Mouse (Mus musculus): Measurements from ENCODE around the gene Mief2. TPM values are rescaled to one million over a fixed set of nuclear protein-coding genes. Genes with fewer than 3 reads are reported as not detected.

Gene Mief2
- 4.4 and 4.5 TPM in 2 replicates for polyA plus RNA-seq (2016; fragmentation: Nextera tagmentation; extraction: Ambion mirVana)

DNA sequence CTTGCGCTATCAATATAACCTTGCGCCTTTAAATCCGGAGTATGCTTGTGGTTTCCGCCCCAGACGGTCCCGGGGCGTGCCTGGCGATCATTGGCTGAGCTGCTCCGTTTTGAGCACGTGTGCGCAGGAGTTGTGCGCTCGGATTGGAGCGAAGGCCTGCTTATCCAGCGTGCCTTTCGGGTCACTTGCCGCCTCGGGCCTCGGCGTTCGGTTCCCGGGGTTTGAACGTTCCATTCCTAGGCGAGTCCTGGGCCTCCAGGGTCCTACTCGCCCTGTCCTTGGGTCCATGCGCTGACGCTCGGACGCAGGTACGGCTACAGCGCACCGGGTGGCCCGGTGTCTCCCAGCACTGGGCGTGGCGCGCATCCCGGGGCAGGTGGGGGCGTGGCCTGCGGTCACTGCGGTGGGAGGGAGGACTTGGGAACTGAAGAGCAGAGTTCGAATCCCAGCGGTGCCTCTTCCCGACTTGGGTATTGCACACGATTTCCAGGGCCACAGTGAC is at the start of gene Mief2:
Gene Mief2, plus strand, starts transcription at position 139 of the 502 bp plus-strand sequence.
- peak; percentile 87 for ATAC-seq
- H3K36me3 ChIP-seq = peaks cover 33% of the 10 kb centered on the region
- H3K27me3 ChIP-seq (replicated peaks) = no peaks in the 10 kb centered on the region
- peak within 1 kb of the TSS; percentile 83 for H3K4me2 ChIP-seq
- peaks cover 37% of the 10 kb centered on the region for H3K4me1 ChIP-seq
- peak within 1 kb of the TSS; percentile 87 for H3K9ac ChIP-seq
- peak within 1 kb of the TSS; percentile 89 for H3K27ac ChIP-seq
- H3K9me3 ChIP-seq (replicated peaks) = no peaks in the 10 kb centered on the region
- peak within 1 kb of the TSS; percentile 88 for H3K4me3 ChIP-seq
- under 1% methylated on average over 44 of the region's 44 CpGs for WGBS (ENCODE audit: insufficient replicate concordance)

DNA sequence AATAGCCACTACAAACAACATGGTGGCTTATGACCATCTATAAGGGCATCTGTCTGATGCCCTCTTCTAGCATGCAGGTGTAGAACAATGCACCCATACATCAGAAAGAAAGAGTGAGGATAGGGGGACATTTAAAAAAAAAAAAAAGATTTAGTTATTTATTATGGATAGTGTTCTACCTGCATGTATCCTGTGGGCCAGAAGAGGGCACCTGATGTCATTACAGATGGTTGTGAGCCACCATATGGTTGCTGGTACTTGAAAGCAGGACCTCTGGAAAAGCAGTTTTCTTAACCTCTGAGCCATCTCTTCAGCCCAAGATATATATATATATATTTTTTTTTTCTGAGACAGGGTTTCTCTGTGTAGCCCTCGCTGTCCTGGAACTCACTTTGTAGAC is 32.0 kb upstream of the Mief2 start:
- Histone ChIP-seq H3K36me3 (no peaks in the 10 kb centered on the region), H3K27me3 (replicated peaks) (peaks cover 11% of the 10 kb centered on the region; the same call in 1 of the 2 replicates), H3K4me1 (peaks cover 25% of the 10 kb centered on the region), H3K4me3 (no peak overlapping the region), H3K27ac (no peak overlapping the region), H3K9me3 (replicated peaks) (no peaks in the 10 kb centered on the region), H3K9ac (no peak overlapping the region), H3K4me2 (no peak overlapping the region)
- WGBS (ENCODE audit: insufficient replicate concordance) = 47% methylated on average over 1 of the region's 1 CpGs
- no peak for ATAC-seq

DNA sequence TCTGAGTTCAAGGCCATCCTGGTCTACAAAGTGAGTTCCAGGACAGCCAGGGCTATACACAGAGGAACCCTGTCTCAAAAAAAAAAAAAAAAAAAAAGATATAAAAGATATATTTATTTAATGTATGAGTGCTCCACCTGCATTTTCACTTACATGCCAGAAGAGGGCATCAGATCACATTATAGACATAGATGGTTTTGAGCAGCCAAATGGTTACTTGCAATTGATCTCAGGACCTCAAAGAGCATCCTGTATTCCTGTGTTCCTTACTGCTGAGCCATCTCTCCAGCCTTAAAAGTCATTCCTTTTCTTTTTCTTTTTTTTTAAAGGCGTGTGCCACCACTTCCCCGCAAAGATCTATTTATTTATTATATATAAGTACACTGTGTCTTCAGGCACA is 30.6 kb upstream of the Mief2 start:
- H3K27ac ChIP-seq = no peak overlapping the region
- ATAC-seq = no peak
- H3K9ac ChIP-seq = no peak overlapping the region
- H3K36me3 ChIP-seq = no peaks in the 10 kb centered on the region
- peaks cover 31% of the 10 kb centered on the region for H3K4me1 ChIP-seq
- H3K4me3 ChIP-seq = no peak overlapping the region
- H3K27me3 ChIP-seq (replicated peaks) = peaks cover 11% of the 10 kb centered on the region; the same call in 1 of the 2 replicates
- WGBS (ENCODE audit: insufficient replicate concordance) = 37% methylated on average over 2 of the region's 2 CpGs
- no peak overlapping the region for H3K4me2 ChIP-seq
- no peaks in the 10 kb centered on the region for H3K9me3 ChIP-seq (replicated peaks)

DNA sequence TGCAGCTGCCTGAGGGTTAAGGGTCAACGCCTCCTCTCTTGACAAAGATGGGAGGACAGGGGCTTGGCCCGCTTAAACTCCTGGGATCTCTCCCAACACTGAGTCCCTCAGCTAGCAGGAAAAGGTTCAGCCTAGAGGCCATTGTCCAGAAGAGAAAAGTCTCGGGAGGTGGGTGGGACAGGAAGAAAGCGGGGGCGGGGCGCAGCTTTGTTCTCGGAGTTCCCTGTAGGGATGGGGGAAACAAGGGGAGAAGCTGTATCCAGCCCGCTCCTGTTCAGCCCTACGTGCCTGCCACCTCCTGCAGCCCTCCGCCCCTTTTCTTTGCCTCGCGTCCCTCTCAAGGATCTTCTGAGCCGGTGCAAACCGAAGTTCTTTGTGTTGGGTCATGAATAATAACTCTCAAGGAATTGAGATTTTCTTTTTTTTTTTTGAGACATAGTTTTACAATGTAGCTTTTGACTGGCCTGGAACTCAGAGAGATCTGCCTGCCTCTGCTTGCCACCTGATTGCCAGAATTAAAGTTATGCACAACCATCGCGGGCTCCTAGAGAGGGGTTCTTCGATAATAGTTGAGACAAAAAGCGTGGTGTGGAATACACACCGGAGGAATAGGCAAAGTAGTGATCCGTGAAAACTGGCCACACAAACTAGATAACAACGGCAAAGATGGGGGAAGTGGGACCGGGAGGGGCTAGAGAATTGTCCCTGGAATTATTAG is 29.2 kb upstream of the Mief2 start:
- WGBS (ENCODE audit: insufficient replicate concordance) = 3% methylated on average over 22 of the region's 22 CpGs
- Histone ChIP-seq H3K9me3 (replicated peaks) (no peaks in the 10 kb centered on the region), H3K27me3 (replicated peaks) (peaks cover 6% of the 10 kb centered on the region; the same call in 1 of the 2 replicates), H3K36me3 (no peaks in the 10 kb centered on the region), H3K27ac (peak overlapping the region; percentile 88), H3K9ac (peak overlapping the region; percentile 87), H3K4me3 (peak overlapping the region; percentile 84), H3K4me2 (peak overlapping the region; percentile 94), H3K4me1 (peaks cover 38% of the 10 kb centered on the region)
- ATAC-seq = peak; percentile 27

DNA sequence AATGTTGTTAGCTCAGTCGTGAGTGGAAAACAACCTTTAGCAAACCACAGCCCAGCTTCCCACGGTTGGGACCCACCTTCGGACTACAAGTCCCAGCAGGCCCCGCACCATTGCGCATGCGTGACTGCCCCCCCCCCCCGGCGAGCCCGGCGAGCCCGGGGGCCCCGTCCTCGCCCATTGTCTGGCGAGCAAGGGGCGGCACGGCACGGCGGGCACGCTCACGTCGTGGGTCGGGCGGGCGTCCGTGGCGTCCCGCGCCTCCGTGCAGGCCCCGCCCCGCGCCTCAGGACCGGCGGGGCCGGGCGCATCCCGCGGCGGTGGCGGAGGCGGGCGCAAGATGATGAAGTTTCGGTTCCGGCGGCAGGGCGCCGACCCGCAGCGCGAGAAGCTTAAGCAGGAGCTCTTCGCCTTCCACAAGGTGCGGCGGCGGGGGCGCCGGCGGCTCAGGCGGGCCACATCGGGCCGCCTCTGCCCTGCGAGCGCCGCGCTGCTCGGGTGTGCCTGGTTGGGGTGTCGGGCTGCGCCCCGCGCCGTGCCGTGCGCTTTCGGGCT is 28.6 kb upstream of the Mief2 start, which contains the start of gene Llgl1:
Gene Llgl1, plus strand, starts transcription at position 200 of the 552 bp plus-strand sequence.
- Histone ChIP-seq H3K4me3 (peak within 1 kb of the TSS; percentile 84), H3K36me3 (0 out of 2 replicates have a peak, but pooled peaks cover 3% of the 10 kb centered on the region), H3K27me3 (replicated peaks) (0 out of 2 replicates have a peak, but pooled peaks cover 3% of the 10 kb centered on the region), H3K4me1 (peaks cover 38% of the 10 kb centered on the region), H3K9me3 (replicated peaks) (no peaks in the 10 kb centered on the region), H3K9ac (peak within 1 kb of the TSS; percentile 87), H3K27ac (peak within 1 kb of the TSS; percentile 88), H3K4me2 (peak within 1 kb of the TSS; percentile 94)
- WGBS (ENCODE audit: insufficient replicate concordance) = under 1% methylated on average over 70 of the region's 73 CpGs
- peak; percentile 92 for ATAC-seq

DNA sequence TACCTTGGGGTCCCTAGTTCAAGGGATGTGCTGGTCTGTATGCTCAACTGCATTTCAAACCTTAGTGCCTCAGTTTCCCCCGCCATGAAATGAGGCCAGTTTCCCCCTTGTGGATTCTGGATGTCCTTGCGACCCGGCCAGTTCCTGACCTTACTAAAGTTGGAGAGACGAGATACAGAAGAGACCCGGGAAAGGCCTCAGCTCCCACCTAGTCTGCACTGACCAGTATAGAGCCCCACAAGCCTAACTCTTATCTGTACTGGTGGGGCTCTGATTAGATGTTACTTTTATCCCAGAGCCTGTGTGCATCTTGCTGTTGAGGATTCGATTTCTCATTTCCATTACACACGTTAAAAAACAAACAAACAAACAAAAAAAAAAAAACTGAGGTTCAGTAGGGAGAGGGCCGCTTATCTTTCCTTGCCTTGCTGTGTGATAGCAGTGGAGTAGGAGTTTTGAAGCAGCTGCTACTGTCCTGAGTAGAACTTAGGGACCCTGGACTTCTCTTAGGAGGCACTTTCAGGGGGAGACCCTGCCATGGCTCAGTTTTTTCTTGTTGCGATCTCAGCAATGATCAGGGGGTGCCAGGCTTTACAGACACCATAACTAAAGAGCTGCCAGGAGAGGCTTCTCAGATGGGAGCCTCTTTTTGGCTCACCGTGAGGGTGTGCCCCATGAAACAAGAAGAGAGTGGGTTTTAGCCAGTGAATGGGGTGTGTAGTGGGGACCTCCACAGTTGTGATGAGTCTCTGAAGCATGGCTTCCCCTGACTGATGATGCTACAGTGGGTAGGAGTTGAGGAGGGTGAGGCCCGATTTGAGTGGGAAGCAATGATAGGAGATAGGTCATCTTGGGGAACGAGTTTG is 27.6 kb upstream of the Mief2 start:
- Histone ChIP-seq H3K4me3 (peak overlapping the region; percentile 84), H3K27ac (peak overlapping the region; percentile 88), H3K9ac (peak overlapping the region; percentile 87), H3K4me2 (peak overlapping the region; percentile 94), H3K36me3 (peaks cover 7% of the 10 kb centered on the region), H3K27me3 (replicated peaks) (no peaks in the 10 kb centered on the region), H3K9me3 (replicated peaks) (no peaks in the 10 kb centered on the region), H3K4me1 (peaks cover 38% of the 10 kb centered on the region)
- 25% methylated on average over 12 of the region's 12 CpGs for WGBS (ENCODE audit: insufficient replicate concordance)
- no peak for ATAC-seq

DNA sequence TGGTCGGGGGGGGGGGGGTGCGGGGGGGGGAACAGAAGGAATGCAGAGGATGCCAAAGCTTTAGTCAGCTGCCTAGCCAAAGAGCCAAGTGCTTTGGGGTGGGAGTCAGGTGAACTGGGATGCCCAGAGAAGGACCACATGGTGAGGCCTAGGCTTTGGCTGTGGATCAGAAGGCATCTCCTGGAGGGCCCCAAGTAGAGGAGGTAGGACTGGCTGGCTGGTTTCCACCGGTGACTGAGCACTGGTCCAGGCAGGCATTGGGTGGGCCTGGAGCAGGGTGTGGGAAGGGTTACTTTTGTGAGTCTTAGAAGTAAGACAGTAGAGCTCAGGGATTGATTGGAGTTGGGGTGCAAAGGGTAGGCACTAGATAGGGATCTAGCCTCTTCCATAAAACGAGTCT is 26.6 kb upstream of the Mief2 start:
- Histone ChIP-seq H3K27ac (no peak overlapping the region), H3K9ac (no peak overlapping the region), H3K27me3 (replicated peaks) (no peaks in the 10 kb centered on the region), H3K36me3 (peaks cover 17% of the 10 kb centered on the region), H3K4me2 (no peak overlapping the region), H3K9me3 (replicated peaks) (no peaks in the 10 kb centered on the region), H3K4me3 (no peak overlapping the region), H3K4me1 (peaks cover 38% of the 10 kb centered on the region)
- 68% methylated on average over 3 of the region's 4 CpGs for WGBS (ENCODE audit: insufficient replicate concordance)
- ATAC-seq = no peak

DNA sequence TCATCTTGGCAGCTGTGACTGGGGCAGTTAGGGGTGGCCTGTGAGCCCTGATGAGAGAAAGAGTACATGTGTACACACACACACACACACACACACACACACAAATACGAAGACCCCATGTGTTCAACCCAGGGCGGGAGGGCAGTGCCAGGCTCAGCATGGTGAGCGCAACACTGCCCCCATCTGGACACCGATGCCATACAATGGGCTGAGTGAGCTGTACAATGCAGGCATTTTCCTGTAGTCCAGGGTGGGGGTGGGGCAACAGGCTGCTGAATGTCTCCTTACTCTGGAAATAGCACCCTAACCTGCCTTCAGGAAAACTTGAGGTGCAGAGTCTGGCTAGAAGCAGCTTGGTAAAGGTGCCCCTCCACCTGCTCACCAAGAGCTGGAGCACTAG is 25.1 kb upstream of the Mief2 start:
- Histone ChIP-seq H3K9ac (no peak overlapping the region), H3K27me3 (replicated peaks) (no peaks in the 10 kb centered on the region), H3K27ac (no peak overlapping the region), H3K4me3 (no peak overlapping the region), H3K9me3 (replicated peaks) (no peaks in the 10 kb centered on the region), H3K36me3 (peaks cover 33% of the 10 kb centered on the region), H3K4me1 (peaks cover 37% of the 10 kb centered on the region), H3K4me2 (no peak overlapping the region)
- ATAC-seq = no peak
- 30% methylated on average over 4 of the region's 4 CpGs for WGBS (ENCODE audit: insufficient replicate concordance)

DNA sequence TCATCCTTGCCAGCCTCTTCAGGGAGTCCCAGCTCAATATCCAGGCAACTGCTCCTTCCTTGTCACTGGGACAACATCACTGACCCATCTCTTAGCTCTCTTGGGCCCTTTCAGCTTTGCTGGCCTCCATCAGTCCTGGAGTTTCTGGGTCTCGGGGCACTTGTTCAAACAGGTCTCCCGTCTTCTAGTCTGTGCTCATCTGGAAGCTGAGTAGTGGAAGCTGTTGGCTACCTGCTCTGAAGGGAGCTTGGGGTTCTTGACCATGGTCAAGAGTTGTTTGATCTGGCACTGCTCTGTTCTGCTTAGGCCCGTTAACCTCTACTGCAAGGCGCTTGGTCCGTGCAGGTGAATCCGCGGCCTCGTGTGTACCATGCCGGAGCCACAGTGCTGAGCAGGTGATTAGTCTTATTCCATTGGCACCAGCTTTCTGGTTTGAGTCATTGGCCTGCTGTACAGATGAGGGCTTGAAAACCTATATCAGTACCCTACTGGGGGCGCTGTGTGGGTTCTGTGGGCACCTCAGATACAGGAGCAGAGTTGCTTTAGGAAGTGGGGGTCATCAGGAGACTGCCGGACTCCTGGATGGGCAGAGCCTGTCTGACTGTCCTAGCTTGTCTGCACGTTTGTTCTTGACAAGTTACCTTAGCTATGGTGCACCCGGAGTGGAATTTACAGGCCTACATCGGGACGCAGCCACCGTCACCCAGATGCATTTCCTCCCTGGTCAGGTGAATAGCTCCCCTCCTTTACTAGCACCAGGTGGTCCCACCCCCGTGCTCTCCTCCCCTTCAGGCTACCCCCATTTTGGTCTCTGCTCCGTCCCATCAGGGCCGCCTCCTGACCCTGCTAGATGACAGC is 23.9 kb upstream of the Mief2 start:
- Histone ChIP-seq H3K4me2 (no peak overlapping the region), H3K36me3 (peaks cover 44% of the 10 kb centered on the region), H3K27me3 (replicated peaks) (no peaks in the 10 kb centered on the region), H3K9me3 (replicated peaks) (no peaks in the 10 kb centered on the region), H3K9ac (no peak overlapping the region), H3K4me1 (peaks cover 25% of the 10 kb centered on the region), H3K27ac (no peak overlapping the region), H3K4me3 (no peak overlapping the region)
- 83% methylated on average over 19 of the region's 19 CpGs for WGBS (ENCODE audit: insufficient replicate concordance)
- no peak for ATAC-seq

DNA sequence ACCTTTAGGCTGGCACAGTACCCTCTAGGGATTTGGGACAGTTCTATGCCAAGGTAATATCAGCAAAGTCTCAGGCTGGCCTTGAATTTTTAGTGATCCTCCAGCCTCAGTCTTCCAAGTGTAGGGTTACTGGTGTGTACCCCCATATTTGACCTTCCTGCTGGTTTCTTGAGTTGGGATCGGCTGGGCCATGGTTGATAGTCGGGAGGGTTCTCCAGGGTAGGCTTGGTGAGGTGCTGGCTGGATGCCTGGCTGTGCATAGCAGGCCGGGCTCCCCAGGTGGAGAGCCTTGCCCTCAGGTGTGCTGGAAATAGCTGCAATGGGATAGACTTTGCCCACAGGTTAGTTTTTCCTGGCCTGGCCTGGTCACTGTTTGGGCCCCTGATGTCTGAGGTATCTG is 22.9 kb upstream of the Mief2 start:
- 86% methylated on average over 3 of the region's 3 CpGs for WGBS (ENCODE audit: insufficient replicate concordance)
- Histone ChIP-seq H3K4me1 (peaks cover 22% of the 10 kb centered on the region), H3K4me2 (no peak overlapping the region), H3K9ac (no peak overlapping the region), H3K36me3 (peaks cover 54% of the 10 kb centered on the region), H3K4me3 (no peak overlapping the region), H3K27me3 (replicated peaks) (no peaks in the 10 kb centered on the region), H3K9me3 (replicated peaks) (no peaks in the 10 kb centered on the region), H3K27ac (no peak overlapping the region)
- ATAC-seq = no peak

DNA sequence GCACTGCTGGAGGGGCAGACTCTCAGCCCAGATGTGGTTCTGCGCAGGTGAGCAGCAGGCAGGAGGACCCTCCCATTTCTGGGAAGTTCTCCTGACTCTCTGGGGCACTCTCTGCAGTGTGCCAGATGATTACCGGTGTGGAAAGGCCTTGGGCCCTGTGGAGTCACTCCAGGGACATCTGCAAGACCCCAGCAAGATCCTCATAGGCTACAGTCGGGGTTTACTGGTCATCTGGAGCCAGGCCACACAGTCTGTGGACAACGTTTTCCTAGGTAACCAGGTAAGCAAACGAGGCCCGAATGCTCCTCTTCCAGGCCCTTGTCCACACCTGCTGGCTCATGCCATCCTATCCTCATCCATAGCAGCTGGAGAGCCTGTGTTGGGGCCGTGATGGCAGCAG is 22.1 kb upstream of the Mief2 start:
- 80% methylated on average over 7 of the region's 7 CpGs for WGBS (ENCODE audit: insufficient replicate concordance)

More for the DNA sequence above, 22.1 kb upstream of the Mief2 start:
- no peak overlapping the region for H3K9ac ChIP-seq
- H3K36me3 ChIP-seq = peaks cover 62% of the 10 kb centered on the region
- no peaks in the 10 kb centered on the region for H3K9me3 ChIP-seq (replicated peaks)
- no peaks in the 10 kb centered on the region for H3K27me3 ChIP-seq (replicated peaks)
- H3K4me3 ChIP-seq = no peak overlapping the region
- peaks cover 14% of the 10 kb centered on the region for H3K4me1 ChIP-seq
- H3K4me2 ChIP-seq = no peak overlapping the region
- ATAC-seq = no peak
- no peak overlapping the region for H3K27ac ChIP-seq
